Mouse (Mus musculus) adrenal gland, adult 18-20 months (tissue): ENCODE data around the gene Dscam. TPM values are rescaled to one million over a fixed set of nuclear protein-coding genes. Genes with fewer than 3 reads are reported as not detected.

ENCODE experiments used
- DNase-seq, 2 experiments: peaks; one replicate each; pipeline ENCODE4 v3.0.0; 2021 to 2022; ENCODE audit warnings: low spot score in 2 of 2
- total RNA-seq, 2 experiments: library from RNA; stranded (reverse); gene quantifications; 1 replicate in 1 of 2; 2 replicates in 1 of 2; pipeline ENCODE4 v1.2.3; 2021

Dscam gene
- total RNA-seq, 2 experiments from 2014 or later = 0.03 to 0.10 TPM

DNA sequence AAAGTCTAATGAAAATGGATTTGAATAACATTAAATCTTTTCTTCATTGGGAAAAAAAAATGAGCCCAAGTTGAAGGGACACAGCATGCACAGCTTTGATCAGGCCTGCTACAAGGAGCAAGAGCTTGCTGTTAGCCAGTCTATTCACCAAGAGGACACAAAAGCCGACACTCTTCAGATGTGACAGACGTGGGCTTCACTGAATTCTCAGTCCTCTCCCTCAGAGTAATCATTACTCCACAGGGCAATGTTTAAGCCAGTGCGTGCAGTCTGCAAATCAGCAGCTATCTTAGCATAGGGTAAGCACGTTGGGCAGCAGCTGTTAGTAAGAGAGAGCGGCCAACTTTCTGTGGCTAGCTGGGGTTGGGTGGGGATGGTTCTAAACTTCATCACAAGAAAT, 391.5 kb downstream of the Dscam start:
- DNase-seq = no peak

DNA sequence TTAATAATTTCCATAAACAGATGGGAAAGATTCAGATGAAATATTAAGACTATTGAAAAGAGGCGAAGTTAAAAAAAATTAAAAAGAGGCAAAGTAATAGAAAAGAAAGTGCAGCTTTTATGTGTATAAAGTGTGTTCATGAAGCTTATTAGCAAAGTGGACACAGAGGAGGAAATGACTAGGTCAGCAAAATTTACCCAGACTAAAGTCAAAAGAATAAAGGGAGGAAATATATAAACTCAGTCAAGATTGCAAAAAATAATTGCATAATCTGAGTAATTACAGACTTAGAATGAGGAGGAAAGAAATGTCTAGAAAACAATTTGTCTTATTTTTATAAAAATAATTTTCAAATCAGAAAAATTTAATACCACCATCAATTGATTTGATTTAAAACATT, 396.3 kb downstream of the Dscam start:
- no peak for DNase-seq

- DNase-seq = no peak
Observed at GRCm38 (mm10) chr16:96767985-96768384, 402.6 kb downstream of the Dscam start.

DNA sequence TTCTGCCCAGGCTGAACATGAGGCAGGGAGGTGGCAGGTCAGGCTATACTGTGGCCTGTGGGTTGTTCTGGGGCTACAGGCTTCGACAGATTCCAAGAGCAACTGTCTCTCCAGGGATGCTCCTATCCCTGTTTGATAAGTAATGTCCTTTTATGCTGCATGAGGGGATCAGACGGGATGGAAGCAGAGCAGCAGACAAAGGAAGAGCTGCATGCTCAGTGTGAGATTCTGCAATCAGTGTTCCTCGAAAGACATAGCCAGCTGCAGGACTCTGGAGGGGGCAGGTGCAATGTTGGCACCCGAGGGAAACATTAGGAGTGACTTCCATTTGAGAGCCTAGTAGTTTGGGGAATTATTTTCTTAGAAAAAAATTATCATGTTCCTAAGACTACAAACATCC, 403.0 kb downstream of the Dscam start:
- DNase-seq = no peak

DNA sequence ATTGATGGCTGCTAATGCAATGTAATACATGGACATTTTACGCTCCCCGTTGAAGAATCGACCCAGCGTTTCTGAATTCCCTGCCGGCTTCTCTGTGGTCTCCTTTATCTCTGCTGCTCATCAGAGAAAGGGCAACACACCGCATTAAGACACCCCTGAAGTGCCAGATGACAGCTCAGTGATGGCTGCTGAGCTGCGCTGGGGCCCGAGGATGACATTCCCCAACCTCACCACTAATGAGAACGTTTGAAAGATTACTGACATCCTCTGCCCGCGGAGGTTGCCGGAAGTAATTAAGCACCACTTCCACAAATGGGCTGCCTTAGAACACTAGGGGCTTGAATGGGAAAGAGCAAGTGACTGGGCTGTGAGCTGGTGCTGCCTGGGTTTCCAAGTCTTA, 409.3 kb downstream of the Dscam start:
- DNase-seq = no peak

DNA sequence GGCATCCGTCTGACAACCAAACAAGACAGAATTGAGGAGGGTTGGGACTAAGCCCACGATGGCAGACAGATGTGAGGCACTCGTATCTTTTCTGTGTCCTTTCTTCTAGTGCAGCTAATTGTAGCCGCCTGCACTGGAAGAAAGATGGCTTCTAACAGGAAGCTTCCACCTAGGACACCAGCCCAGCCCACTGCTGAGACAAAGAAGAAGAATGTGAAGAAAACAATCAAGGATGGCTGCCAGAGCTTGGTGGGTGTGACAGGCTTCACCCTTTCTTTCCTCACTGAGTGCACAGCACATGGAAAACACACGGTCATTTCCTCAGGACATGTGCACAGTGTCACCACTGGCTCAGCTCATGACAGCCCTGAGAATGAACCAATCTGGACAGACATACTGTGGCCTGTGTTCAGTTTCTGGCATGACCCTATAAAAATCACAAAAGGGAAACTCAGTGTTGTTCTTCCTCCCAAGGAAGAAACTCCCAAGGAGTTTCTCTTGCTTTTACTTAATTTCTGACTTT, 411.4 kb downstream of the Dscam start:
- no peak for DNase-seq

GRCm38 (mm10) chr16:96758381-96758780, 412.2 kb downstream of the Dscam start:
- no peak for DNase-seq

DNA sequence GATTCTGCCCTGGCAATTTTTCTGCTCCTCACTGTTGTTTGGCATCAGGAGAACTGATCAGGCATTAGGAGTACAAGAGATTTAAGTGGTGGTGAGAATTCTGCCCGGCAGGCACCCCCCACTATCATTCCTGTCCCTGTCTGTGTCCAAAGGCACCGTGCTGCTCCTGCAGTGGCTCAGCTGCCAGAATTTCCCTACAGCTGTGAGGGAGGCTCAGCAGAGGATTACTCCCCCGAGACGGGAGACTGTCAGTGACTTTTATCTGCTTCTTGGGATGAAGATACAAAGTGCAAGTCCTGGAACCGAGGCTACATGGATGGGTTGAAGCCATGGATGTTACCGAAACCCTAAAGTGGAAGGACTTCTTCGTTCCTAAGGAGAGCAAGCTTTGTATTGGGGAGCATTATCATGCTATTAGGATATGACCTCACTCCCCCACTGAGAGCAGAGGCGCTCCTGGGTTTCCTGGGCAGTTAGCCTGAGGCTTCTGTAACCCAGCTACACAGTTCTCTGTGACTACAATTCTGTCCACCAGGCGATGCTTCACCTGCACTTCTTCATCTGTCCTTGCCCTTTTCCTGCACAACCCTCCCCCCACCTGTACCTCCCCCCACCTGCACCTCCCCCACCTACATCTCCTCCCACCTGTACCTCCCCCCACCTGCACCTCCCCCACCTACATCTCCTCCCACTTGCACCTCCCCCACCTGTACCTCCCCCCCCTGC, 412.8 kb downstream of the Dscam start:
- no peak for DNase-seq

DNA sequence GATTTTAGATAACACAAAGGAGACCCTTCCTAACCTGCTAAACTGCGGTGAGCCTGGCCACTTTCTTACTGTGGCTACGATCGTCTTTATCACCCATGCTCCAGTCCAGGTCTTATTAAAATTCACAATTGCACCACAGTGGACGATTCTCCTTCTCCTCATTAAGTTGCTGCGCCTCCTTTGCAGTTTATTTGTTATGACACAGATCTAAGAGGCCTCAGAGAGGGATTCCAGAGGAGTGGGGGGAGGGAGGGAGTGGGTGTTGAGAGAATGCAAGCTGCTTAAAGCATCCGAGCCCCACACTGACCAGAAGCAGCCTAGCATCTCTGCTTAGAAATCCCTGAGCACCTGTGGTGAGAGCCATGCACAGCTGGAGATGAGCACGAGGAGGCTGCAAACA, 413.6 kb downstream of the Dscam start:
- DNase-seq = no peak

GRCm38 (mm10) chr16:96754971-96755504, 415.5 kb downstream of the Dscam start:
- no peak for DNase-seq

DNA sequence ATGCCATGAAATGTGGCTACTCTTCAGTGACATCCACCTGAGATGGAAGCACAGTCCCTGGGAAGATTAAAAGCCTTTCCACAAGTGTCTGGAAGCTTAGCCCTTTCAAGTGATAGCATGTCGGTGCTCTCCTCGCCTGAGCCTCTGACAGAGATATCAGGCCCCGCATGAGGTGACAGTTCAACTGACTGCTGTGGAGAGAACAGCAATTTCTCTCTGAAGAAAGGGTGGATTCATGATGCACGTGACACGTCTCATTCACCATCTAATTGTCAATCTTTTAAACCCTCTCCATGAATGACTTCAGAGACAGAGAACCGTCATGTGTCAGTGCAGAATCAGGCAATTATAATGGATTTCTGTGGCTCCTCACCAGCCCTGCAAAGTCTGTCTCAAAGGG, 416.2 kb downstream of the Dscam start:
- no peak for DNase-seq

GRCm38 (mm10) chr16:96753781-96754173, 416.8 kb downstream of the Dscam start:
- DNase-seq = no peak

DNA sequence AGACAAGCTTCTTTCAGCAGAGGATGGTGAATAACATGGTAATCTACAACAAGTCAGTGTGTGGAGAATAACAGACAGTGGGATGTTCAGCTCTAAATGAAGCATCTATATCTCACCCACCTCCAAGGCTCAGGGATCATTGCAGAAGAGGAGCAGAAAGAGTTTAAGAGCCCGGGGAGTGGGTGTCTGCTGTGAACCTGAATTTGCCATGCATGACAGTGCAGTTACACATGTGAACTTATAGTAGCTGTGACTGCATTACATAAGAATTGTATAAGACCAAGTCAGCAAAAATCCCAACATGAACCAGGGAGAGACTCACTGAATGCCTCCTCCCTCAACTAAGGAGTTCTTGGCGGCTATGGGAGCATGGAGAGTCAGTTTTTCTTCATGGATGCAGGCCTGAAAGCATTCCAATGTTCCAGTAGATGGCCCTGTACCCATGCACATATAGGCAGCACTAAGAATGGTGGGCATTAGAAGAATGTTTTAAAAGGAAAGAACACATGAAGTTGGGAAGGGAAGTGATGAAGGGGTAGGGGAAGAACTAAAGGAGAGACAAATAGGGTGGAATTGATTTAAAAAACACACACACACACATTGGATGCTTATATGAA, 417.3 kb downstream of the Dscam start:
- no peak for DNase-seq

- no peak for DNase-seq
Observed at GRCm38 (mm10) chr16:96742475-96743255, 427.9 kb downstream of the Dscam start.

DNA sequence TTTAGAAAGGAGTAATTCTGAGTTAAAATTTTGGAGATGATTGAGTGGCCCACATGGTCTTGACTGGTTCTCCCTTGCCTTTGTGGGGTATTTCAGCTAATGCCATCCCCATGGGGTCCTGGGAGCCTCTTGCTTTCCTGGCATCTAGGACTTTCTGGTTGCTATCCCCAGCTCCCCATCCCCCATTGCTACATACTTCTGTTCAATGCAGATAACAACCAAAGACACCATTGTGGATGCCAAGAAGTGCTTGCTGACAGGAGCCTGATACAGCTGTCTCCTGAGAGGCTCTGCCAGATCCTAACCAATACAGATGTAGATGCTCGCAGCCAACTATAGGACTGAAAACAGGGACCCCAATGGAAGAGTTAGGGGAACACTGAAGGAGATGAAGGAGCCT, 429.2 kb downstream of the Dscam start:
- DNase-seq = no peak

- DNase-seq = no peak
Observed at GRCm38 (mm10) chr16:96740073-96741055, 430.2 kb downstream of the Dscam start.

GRCm38 (mm10) chr16:96736501-96736900, 434.1 kb downstream of the Dscam start:
- DNase-seq = no peak

DNA sequence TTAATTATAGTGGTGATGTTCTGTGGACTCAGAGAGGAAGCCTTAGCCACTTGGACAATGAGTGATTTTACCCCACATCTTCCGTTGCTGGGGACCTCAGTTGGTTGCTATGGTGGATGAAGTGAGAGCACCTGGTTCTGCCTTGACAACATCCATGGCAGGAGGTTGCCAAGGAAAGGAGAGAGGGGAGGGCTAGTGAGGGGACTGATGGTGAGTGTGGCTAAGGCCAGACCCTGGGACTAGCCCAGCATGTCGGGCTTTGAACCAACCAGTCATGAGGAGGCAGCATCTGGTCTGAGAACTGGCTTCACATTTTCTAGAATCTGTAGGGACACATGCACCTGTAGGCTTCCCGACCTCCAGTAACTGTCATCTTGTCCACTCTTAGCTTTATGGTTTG, 439.7 kb downstream of the Dscam start:
- no peak for DNase-seq

- DNase-seq = no peak
Observed at GRCm38 (mm10) chr16:96727836-96728774, 442.4 kb downstream of the Dscam start.
